Mouse (Mus musculus) erythroblast, embryonic 14.5 days (primary cell): Measurements from ENCODE around the gene Hsd17b13. TPM values are rescaled to one million over a fixed set of nuclear protein-coding genes. Genes with fewer than 3 reads are reported as not detected.
"Not testable (repeated sequence)": the region's sequence is repeated elsewhere in the genome, so short reads cannot be mapped to it uniquely, and the experiment has no call there.

ENCODE experiments used
- H3K27me3 ChIP-seq: 2 replicates; pipeline ENCODE4 v1.6.1; 2012; ENCODE audit warnings: inconsistent platforms; ENCODE audit not compliant: control insufficient read depth
- H3K36me3 ChIP-seq: 2 replicates; pipeline ENCODE4 v1.6.1; 2012; ENCODE audit warnings: mild to moderate bottlenecking, inconsistent platforms; ENCODE audit not compliant: control insufficient read depth
- H3K4me1 ChIP-seq: 2 replicates; pipeline ENCODE4 v1.6.1; 2012; ENCODE audit warnings: inconsistent platforms; ENCODE audit not compliant: control insufficient read depth
- H3K4me3 ChIP-seq: replicated peaks from 2 replicates; pipeline ENCODE3; 2012; ENCODE audit warnings: moderate library complexity, mild to moderate bottlenecking, inconsistent platforms
- H3K9me3 ChIP-seq: 2 replicates; pipeline ENCODE4 v1.6.1; 2012; ENCODE audit warnings: low read length, inconsistent platforms, mixed read lengths; ENCODE audit not compliant: control insufficient read depth
- GATA1 ChIP-seq: IDR thresholded peaks from 2 replicates; pipeline ENCODE4 v1.6.1; 2012; ENCODE audit warnings: low read length, inconsistent platforms, mixed read lengths
- TAL1 ChIP-seq: IDR thresholded peaks from 3 replicates; pipeline ENCODE4 v1.6.1; 2012; ENCODE audit warnings: low read length, inconsistent platforms, mixed read lengths
- polyA plus RNA-seq: library from polyadenylated mRNA; stranded (reverse); fragments of >175 nt; gene quantifications from 2 replicates; pipeline ENCODE4 v1.2.3, GENCODE M21; 2012

Hsd17b13 gene
- polyA plus RNA-seq, 1 experiment: not detected

- no peaks in the 10 kb centered on the region for H3K4me1 ChIP-seq
- H3K4me3 ChIP-seq: no peak overlapping the region
- TF ChIP-seq TAL1 (no peak), GATA1 (no peak)
- H3K36me3 ChIP-seq: no peaks in the 10 kb centered on the region
- H3K27me3 ChIP-seq: no peaks in the 10 kb centered on the region
- no peaks in the 10 kb centered on the region for H3K9me3 ChIP-seq
Measured at GRCm38 (mm10) chr5:103962935-103963429, 14.2 kb downstream of the Hsd17b13 start.

GRCm38 (mm10) chr5:103954638-103955037, 22.6 kb downstream of the Hsd17b13 start:
- Histone ChIP-seq H3K9me3 (peaks cover 5% of the 10 kb centered on the region; the same call in 1 of the 2 replicates), H3K4me1 (no peaks in the 10 kb centered on the region), H3K36me3 (no peaks in the 10 kb centered on the region), H3K4me3 (no peak overlapping the region), H3K27me3 (no peaks in the 10 kb centered on the region)
- TF ChIP-seq TAL1 (no peak), GATA1 (no peak)

DNA sequence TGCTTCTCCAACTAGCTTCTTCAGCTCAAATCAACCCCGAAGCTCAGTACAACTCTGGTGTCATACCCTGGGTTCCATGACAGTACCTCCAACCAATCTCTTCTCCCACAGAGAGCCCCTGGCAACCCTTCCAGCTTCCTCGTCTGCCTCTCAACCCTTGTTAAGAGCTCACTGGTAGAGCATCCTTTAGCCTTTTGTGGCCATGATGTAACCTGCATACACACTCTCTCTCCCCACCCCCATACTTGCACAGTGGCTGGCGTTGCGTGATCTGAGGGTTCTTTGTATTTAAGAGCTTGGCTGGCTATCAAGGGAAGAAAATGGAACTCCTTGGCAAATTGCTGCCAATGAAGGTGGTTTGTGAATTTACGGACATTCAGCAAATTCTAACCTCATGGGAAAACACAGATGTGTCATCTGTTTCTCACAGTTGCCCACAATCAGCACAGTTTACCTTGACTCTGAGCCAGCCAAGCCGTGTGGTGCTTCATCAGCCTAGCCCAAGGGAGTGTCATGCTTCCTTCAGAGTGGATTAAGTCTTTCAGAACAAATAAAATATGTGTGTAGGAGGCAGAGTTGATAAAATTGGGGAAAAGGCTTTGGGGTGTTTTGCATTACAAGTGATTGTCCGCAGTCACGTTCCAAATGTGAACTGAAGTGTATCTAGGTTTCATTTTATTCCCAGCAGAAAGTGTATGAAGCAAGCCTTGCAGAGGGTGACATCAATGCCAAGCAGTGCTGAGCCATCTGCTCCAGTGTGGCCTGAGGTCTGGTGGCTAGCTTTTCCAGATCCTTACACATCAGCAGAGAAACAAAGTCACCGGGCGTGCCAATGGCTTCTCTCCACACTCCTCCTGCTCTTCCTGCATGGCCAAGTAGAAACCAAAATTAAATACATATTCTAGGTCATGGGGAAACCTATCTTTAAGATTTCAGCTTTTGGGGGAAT, 23.8 kb downstream of the Hsd17b13 start:
- TF ChIP-seq GATA1 (no peak), TAL1 (no peak)
- Histone ChIP-seq H3K9me3 (peaks cover 5% of the 10 kb centered on the region; the same call in 1 of the 2 replicates), H3K4me3 (no peak overlapping the region)

DNA sequence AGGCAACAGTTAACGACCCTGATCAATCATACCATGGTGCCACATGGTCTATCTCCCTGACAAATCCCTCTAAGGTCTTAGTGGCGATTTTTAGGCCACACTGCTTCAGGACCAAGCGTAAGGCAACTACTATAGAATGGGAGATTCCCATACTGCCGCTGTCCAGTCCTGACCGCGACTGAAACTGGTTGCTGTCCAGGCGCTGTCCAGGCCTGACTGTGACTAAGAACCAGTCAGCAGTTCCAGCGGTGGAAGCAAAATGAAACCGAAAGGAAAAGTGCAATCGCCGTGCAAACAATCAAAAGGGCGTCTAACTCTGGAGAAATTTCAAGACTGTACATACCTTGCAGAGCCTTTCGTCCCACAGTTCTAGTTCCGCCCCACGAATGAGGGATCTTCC, 27.1 kb downstream of the Hsd17b13 start:
- not testable (repeated sequence) for H3K36me3 ChIP-seq, H3K4me1 ChIP-seq, H3K27me3 ChIP-seq, H3K9me3 ChIP-seq, H3K4me3 ChIP-seq

More for the DNA sequence above, 23.8 kb downstream of the Hsd17b13 start:
- no peaks in the 10 kb centered on the region for H3K36me3 ChIP-seq
- H3K4me1 ChIP-seq: no peaks in the 10 kb centered on the region
- H3K27me3 ChIP-seq: no peaks in the 10 kb centered on the region

- no peak for TF ChIP-seq GATA1
- no peak for TF ChIP-seq TAL1
- Histone ChIP-seq H3K36me3 (no peaks in the 10 kb centered on the region), H3K4me3 (no peak overlapping the region), H3K9me3 (no peaks in the 10 kb centered on the region), H3K4me1 (no peaks in the 10 kb centered on the region), H3K27me3 (no peaks in the 10 kb centered on the region)
Measured at GRCm38 (mm10) chr5:103943183-103943582, 34.0 kb downstream of the Hsd17b13 start.

DNA sequence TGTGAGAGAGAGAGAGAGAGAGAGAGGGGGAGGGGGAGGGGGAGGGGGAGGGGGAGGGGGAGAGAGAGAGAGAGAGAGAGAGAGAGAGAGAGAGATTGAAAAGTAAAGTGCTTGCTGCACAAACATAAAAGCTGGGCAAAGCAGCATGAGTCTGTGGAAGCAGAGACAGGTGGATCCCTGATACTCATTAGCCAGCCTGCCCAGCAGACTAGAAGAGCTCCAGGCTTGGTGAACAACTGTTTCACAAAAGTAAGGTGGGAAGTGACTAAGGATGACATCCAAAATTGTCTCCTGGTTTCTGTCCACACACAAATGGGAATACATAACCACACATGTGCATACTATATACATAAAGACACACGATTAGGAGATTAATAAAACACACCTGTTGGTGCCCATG, 37.4 kb downstream of the Hsd17b13 start:
- no peaks in the 10 kb centered on the region for H3K9me3 ChIP-seq
- H3K27me3 ChIP-seq: no peaks in the 10 kb centered on the region
- no peak overlapping the region for H3K4me3 ChIP-seq
- H3K36me3 ChIP-seq: no peaks in the 10 kb centered on the region
- no peak for TF ChIP-seq TAL1
- no peaks in the 10 kb centered on the region for H3K4me1 ChIP-seq

- Histone ChIP-seq H3K4me3 (no peak overlapping the region), H3K27me3 (no peaks in the 10 kb centered on the region), H3K9me3 (no peaks in the 10 kb centered on the region), H3K36me3 (no peaks in the 10 kb centered on the region), H3K4me1 (no peaks in the 10 kb centered on the region)
- TF ChIP-seq TAL1 (no peak), GATA1 (no peak)
Measured at GRCm38 (mm10) chr5:103939350-103939652, 37.9 kb downstream of the Hsd17b13 start.

DNA sequence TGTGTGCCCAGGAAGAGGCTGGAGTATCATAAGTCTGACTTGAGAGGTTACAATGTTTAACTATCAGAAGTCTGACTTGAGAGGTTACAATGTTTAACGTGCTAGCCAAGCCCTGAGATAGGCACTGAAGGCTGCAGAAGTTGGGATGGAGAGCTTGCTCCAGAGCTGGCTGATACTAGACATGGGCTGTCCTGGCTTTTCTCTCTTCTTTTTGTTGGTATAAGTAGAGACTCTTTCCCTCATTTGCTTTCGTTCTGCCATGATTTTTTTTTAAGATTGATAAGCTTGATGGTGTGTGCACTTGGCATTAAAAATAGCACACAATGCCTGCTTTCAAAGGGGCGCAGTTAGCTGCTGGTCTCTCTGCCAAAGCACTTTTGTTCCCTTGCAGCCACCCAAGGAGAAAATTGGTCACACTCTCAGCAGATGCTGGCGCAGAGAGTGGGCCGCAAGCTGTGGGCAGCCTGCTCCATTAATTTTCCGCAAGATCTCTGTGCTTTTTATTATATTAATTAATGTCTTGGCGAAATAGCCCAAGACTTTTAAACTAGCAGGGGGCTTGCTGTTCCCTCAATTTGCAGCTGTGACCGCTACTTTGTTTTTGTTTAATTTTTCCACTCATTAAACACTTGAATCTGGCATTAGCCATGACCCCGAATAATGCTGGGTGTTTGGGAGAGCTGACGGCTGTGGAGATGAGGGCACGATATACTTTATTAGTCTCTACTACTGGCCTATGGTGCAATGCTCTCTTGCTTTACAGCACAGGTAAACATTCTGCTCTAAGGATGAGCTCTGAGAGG, 38.5 kb downstream of the Hsd17b13 start:
- TF ChIP-seq GATA1: no peak
- TF ChIP-seq TAL1: no peak
- Histone ChIP-seq H3K9me3 (no peaks in the 10 kb centered on the region), H3K36me3 (no peaks in the 10 kb centered on the region)

GRCm38 (mm10) chr5:103936906-103937589, 40.2 kb downstream of the Hsd17b13 start:
- TF ChIP-seq TAL1 (no peak), GATA1 (no peak)
- H3K27me3 ChIP-seq: no peaks in the 10 kb centered on the region

More for the DNA sequence above, 38.5 kb downstream of the Hsd17b13 start:
- H3K4me3 ChIP-seq: no peak overlapping the region
- H3K27me3 ChIP-seq: no peaks in the 10 kb centered on the region
- H3K4me1 ChIP-seq: no peaks in the 10 kb centered on the region

GRCm38 (mm10) chr5:103931924-103932323, 45.3 kb downstream of the Hsd17b13 start:
- not testable (repeated sequence) for H3K4me3 ChIP-seq, H3K36me3 ChIP-seq, H3K4me1 ChIP-seq, H3K9me3 ChIP-seq, H3K27me3 ChIP-seq

More at GRCm38 (mm10) chr5:103936906-103937589, 40.2 kb downstream of the Hsd17b13 start:
- Histone ChIP-seq H3K4me3 (no peak overlapping the region), H3K9me3 (no peaks in the 10 kb centered on the region), H3K36me3 (no peaks in the 10 kb centered on the region), H3K4me1 (no peaks in the 10 kb centered on the region)
